Mouse (Mus musculus) erythroid progenitor cell, adult 5-6 weeks (primary cell): ENCODE measurements at regions not wholly inside any gene's neighbourhood (a gene's known extent, or its start where the extent isn't known, plus 50 kb on each side); places are given as distances from the start of the nearest gene placed in this dataset.
"Not testable (repeated sequence)": the region's sequence is repeated elsewhere in the genome, so short reads cannot be mapped to it uniquely, and the experiment has no call there.

Source experiments
- ATAC-seq: replicated peaks from 2 replicates; pipeline ENCODE4 v1.8.0; 2016; ENCODE audit warnings: moderate number of reproducible peaks, mild to moderate bottlenecking, moderate TSS enrichment, inconsistent platforms; ENCODE audit not compliant: poor library complexity, low FRiP score, severe bottlenecking

DNA sequence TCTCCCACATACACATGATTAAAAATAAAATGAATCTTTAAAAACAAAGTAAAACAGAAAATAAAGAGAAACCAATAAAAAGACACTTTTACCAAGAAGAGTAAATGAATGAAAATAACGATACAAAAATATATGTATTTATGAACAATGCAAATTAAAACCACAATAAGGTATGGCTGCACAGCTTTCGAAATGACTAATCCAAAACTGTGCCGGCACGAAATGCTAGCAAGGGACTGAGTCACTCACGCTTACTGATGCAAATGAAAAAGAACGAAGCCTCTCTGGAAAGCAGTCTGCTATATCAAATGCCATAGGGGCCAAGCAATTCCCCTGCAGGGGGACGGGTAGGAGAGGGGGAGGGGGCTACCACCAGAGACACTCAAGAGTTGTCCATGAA lies 704.0 kb downstream of the 4930447A16Rik start:
- ATAC-seq: no peak

DNA sequence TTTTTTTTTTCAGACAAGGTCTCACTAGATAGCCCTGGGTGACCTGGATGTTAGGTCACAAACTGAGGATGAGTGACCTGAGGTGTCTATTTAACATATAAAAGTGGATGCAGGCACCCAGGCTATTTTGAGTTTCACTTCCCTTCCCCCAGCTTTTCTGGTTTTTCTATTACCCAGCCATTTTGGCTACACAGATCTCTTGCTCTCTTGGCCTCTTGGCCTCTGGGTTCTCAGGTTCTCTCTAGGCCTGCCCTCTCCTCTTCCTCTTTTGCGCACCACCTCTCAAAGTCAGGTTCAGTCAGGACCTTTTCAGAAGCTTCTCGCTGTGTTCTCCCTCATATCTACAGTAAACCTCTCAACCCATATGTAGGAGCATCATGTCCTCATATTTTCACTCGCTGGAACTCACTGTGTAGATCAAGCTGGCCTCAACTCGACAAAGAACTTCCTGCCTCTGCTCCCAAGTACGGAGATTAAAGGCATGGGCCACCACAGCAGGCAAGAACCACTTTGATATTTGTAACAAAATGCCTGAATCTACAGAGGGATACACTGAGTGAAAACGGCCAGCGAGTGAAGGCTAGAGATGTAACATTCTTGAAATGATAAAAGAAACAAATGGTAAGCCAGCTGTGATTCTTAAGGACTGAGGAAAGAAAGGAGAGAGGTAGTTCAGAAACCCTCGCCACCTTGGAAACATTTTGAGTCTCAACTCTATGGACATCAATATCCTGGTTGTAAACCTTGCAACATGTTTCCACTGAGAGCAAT lies 704.7 kb downstream of the 4930447A16Rik start:
- no peak for ATAC-seq

DNA sequence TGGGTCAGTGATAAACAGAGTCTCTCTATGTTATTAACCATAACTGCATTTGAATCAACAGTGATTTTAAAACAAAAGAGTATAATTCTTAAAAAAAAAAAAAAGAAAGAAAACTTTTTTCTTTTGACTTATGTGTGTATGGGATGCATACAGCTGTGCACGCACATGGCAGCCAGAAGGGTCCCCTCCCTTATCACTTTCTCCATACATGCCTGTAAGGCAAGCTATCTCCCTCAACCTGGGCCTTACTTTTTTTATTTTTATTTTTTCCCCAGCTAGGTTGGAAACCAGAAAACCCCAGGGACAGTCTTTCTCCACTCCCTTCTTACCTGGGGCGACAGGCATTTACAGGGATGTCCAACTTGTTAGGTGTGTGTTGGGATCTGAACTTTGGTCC lies 705.3 kb downstream of the 4930447A16Rik start:
- ATAC-seq: no peak

DNA sequence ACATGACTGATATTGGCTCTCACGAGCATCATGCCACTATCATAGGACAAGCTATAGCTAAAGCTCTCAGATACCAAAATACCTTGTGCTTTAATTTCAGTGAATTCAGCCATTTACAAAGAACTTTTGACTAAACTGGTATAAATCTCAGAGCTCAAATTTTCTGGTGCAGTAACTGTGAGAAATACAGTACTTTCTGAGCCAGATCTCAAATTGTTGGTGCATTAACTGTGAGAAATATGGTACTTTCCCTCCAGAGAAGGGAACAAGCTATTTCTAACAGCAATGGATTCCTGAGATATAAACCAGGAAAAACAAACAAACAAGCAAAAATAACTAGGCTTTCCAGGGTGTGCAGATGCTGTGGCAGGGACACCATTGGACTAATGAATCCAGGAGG lies 714.3 kb downstream of the 4930447A16Rik start:
- ATAC-seq: no peak

DNA sequence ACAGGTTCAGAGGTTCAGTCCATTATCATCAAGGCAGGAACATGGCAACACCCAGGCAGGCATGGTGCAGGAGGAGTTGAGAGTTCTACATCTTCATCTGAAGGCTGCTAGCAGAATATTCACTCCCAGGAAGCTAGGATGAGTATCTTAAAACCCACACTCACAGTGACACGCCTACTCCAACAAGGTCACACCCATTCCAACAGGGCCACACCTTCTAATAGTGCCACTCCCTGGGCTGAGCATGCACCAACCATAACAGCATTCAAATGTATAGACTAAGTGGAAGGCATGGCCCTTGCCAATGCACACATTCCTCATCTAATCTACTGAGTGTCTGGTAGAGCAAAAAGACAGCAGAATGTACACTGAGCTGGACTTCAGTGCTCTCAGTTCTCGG lies 718.1 kb downstream of the 4930447A16Rik start:
- peak; percentile 81 for ATAC-seq

DNA sequence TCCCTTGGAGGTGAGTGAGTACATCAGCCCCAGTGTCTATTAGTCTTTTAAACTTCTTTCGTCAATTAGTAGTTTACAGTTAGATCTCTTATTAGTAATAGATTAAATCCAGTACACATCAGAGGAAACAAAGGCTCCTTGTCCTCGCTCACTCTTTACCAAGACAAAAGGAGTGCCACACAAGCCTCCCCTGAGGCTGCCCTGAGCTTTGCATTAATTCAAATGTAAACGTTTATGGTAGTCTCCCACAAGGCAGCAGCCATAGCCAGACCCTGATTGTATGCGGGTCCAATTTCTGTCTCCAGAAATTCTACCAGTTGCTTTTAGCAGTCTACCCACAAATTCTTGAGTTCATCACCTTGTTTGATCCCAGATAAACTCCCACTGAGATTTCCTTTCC lies 726.3 kb downstream of the 4930447A16Rik start:
- ATAC-seq: no peak

DNA sequence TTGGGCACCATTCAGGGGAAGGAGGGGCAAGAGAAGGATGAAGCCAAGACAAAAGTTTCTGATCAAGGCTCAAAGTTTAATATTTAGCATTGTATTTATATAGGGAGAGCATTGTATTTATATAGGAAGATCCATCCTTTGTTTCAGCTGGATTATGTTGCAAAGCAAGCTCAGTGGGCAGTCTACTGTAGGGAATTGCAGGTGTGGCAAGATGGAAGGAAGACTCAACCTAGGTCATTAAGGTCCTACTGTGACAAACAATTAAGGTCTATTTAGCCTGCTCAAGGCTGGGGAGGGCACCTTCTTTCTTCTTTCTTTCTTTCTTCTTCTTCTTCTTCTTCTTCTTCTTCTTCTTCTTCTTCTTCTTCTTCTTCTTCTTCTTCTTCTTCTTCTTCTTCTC lies 728.5 kb downstream of the 4930447A16Rik start:
- not testable (repeated sequence) for ATAC-seq

DNA sequence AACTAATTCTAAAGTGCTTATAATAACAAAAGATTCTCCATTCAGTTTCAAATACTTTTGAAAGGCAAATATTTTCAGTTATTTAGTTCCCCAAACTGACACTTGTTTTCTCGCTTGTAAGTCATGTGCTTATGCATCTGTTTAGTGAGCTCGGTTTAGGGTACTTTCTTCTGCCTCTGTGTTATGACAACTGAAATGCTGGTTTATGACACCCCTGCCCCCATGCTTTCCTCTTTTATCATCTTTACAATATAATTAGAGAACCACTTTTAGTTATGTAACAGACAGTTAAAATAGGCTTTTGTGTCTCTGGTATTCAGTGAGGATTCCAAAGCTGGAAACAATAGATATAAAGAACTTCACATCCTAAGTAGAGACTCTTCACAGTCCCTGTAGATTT lies 733.8 kb downstream of the 4930447A16Rik start:
- no peak for ATAC-seq

DNA sequence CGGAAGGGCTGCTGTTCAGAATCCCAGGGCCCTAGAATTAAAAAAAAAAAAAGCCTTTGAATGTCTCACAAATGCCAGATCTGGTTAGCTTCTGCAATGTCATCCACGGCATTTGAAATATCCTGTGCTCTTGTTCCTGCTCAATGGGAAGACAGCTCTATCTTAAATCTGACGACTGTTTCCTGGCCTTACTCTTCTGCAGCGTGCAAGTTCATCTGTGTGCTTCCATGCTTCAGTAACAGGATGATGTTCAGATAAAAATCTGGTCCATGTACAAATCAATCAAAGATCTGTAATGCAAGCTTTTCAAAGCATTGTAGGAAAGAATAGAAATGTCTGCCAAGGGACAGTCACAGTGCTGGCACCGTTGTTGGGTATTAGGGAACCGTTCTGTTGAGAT lies 738.4 kb downstream of the 4930447A16Rik start:
- ATAC-seq: no peak

DNA sequence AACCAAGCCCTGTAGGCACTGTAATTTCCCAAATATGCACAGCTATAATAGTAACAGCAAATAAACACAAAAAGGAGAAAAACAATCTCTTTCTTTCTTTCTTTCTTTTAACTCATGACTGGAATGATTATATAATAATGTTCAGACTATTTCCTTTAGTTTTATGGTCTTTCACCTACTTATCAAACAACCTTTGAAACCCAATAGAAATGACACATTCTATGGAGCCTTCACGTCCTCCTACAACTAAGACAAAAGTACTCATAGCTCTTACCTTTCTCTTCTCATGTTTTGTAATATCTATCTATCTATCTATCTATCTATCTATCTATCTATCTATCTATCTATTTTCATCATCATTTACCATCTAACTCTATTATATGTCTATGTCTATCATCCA lies 739.5 kb downstream of the 4930447A16Rik start:
- no peak for ATAC-seq

DNA sequence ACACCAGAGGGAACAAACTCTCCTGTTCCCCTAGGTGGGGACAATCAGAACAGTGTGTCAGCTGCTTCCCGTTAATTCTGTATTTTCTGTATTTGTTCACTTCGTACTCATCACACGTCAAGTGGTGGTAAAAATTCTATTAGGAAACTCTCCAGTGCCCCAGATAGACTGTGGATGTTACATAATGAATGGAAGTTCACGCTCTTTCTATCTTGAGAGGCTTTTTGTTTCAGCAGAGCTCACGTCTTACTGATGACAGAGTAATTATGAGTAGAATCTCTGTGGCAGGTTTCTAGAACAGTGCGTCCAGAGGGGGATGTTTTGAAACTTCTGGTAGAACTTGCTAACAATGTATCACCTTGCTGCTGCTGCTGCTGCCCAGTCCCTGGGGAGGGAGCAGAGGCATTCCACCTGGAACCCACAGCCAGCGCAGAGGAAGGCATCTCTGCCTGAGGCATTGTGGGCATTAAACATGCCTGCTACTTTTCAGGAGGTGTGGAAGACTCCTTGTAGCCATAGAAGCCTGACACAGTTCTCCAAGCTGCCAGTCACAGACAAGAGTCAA lies 740.6 kb downstream of the 4930447A16Rik start:
- no peak for ATAC-seq

DNA sequence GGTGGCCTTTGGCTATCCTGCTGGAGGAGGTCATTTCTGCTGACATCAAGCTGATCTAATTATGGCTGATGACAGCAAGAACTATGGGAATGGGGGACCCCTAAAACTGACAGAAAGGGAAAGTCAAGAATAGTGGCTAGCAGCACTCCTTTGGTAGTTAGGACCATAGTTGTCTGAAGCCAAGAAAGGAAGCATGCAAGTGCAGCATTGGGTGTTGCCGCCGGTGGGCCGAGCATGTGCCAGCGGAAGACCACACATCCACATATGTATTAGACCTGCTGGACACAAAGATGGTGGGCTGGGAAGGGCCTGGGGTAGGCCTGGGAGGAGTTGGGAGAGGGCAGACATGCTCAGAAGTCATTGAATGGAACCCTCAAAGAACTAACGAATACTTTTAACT lies 741.1 kb downstream of the 4930447A16Rik start:
- ATAC-seq: no peak

DNA sequence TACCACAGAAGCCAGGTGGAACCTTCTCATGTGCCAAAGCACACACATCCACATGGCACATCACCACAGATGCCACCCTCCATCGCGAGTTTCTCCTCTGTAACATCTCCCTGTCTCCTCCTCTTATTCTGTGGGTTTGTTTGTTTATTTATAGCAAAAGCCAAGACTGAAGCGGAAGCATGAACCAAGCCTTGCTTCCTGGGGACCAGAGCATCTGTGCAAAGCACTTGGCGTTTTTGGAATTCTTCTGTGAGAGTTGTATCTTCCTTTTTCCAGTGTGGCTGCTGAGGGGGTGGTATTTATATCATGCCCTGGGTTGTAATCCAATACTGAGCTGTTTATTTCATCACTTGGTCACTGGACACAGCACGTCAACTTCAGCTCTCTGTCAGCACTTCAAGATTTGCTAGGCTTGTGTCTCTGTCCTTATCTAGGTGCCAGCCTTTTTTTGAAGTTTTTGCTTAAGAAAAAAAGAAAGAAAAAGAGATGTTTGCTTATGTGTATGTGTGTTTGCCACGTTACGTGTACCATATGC lies 742.3 kb downstream of the 4930447A16Rik start:
- no peak for ATAC-seq

DNA sequence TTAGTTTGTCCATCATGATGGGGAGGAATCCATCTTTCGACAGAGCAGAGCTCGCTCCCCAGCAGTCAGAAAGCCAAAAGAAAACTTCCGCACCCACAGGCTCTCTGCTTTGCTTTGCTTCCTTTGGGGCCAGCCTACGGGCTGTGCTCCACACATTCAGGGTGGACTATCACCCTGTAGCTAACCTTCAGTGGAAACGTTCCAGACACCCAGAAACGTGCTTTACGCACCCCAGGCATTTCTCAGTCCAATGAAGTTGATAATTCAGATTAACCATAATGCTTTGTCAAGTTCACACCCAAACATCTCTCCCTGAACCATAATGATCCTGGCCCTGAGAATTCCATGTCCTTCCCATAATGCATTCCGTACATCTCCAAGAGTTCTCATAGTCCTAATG lies 743.8 kb downstream of the 4930447A16Rik start:
- ATAC-seq: no peak
